Mouse (Mus musculus): ENCODE data around the gene Dll3. TPM values are rescaled to one million over a fixed set of nuclear protein-coding genes. Genes with fewer than 3 reads are reported as not detected.
"Not testable (repeated sequence)": the region's sequence is repeated elsewhere in the genome, so short reads cannot be mapped to it uniquely, and the experiment has no call there.

Gene Dll3
- polyA plus RNA-seq, 1 experiment from 2014 or later = 39.0 TPM

GRCm38 (mm10) chr7:28265391-28265790 is 36.6 kb downstream of the Dll3 start:
- peaks cover 8% of the 10 kb centered on the region for H3K9me3 ChIP-seq (replicated peaks)
- H3K36me3 ChIP-seq = peaks cover 13% of the 10 kb centered on the region
- 92% methylated on average over 13 of the region's 13 CpGs for WGBS
- H3K4me3 ChIP-seq = no peak overlapping the region
- peaks cover 15% of the 10 kb centered on the region for H3K4me1 ChIP-seq
- no peak for DNase-seq (ENCODE audit: low spot score)
- no peak overlapping the region for H3K27ac ChIP-seq (replicated peaks)
- no peaks in the 10 kb centered on the region for H3K27me3 ChIP-seq (ENCODE audit: low read depth, poor library complexity, severe bottlenecking)

- H3K36me3 ChIP-seq = no peaks in the 10 kb centered on the region
- H3K4me1 ChIP-seq = peaks cover 8% of the 10 kb centered on the region
- peak; percentile 70 for DNase-seq (ENCODE audit: low spot score)
- H3K27ac ChIP-seq (replicated peaks) = no peak overlapping the region
- 9% methylated on average over 15 of the region's 15 CpGs for WGBS
- H3K4me3 ChIP-seq = no peak overlapping the region
- no peaks in the 10 kb centered on the region for H3K27me3 ChIP-seq (ENCODE audit: low read depth, poor library complexity, severe bottlenecking)
- no peaks in the 10 kb centered on the region for H3K9me3 ChIP-seq (replicated peaks)
These were observed 38.3 kb downstream of the Dll3 start for GRCm38 (mm10) chr7:28263786-28264185.

- H3K27me3 ChIP-seq (ENCODE audit: low read depth, poor library complexity, severe bottlenecking) = no peaks in the 10 kb centered on the region
- H3K4me1 ChIP-seq = no peaks in the 10 kb centered on the region
- H3K36me3 ChIP-seq = no peaks in the 10 kb centered on the region
- WGBS = 53% methylated on average over 5 of the region's 5 CpGs
- H3K27ac ChIP-seq (replicated peaks) = no peak overlapping the region
- no peak overlapping the region for H3K4me3 ChIP-seq
- no peak for DNase-seq (ENCODE audit: low spot score)
- H3K9me3 ChIP-seq (replicated peaks) = no peaks in the 10 kb centered on the region
These were observed 39.2 kb downstream of the Dll3 start for GRCm38 (mm10) chr7:28262861-28263260.

- WGBS = 89% methylated on average over 6 of the region's 6 CpGs
- Histone ChIP-seq H3K4me3 (no peak overlapping the region), H3K27ac (replicated peaks) (no peak overlapping the region), H3K27me3 (ENCODE audit: low read depth, poor library complexity, severe bottlenecking) (no peaks in the 10 kb centered on the region), H3K4me1 (no peaks in the 10 kb centered on the region), H3K9me3 (replicated peaks) (peaks cover 9% of the 10 kb centered on the region), H3K36me3 (no peaks in the 10 kb centered on the region)
- no peak for DNase-seq (ENCODE audit: low spot score)
These were observed 46.6 kb downstream of the Dll3 start for GRCm38 (mm10) chr7:28255476-28255875.

- WGBS = 93% methylated on average over 6 of the region's 6 CpGs
These were observed 47.4 kb downstream of the Dll3 start for GRCm38 (mm10) chr7:28254591-28254990.

GRCm38 (mm10) chr7:28251976-28252375 is 50.1 kb downstream of the Dll3 start:
- Histone ChIP-seq H3K4me3 (no peak overlapping the region), H3K27ac (replicated peaks) (no peak overlapping the region), H3K27me3 (ENCODE audit: low read depth, poor library complexity, severe bottlenecking) (no peaks in the 10 kb centered on the region), H3K9me3 (replicated peaks) (peaks cover 19% of the 10 kb centered on the region), H3K4me1 (no peaks in the 10 kb centered on the region), H3K36me3 (no peaks in the 10 kb centered on the region)
- DNase-seq (ENCODE audit: low spot score) = no peak
- WGBS = 91% methylated on average over 17 of the region's 17 CpGs

More at GRCm38 (mm10) chr7:28254591-28254990, 47.4 kb downstream of the Dll3 start:
- DNase-seq (ENCODE audit: low spot score) = no peak
- Histone ChIP-seq H3K27ac (replicated peaks) (no peak overlapping the region), H3K9me3 (replicated peaks) (peaks cover 9% of the 10 kb centered on the region), H3K27me3 (ENCODE audit: low read depth, poor library complexity, severe bottlenecking) (no peaks in the 10 kb centered on the region), H3K36me3 (no peaks in the 10 kb centered on the region), H3K4me1 (no peaks in the 10 kb centered on the region), H3K4me3 (no peak overlapping the region)

GRCm38 (mm10) chr7:28248957-28249356 is 53.1 kb downstream of the Dll3 start:
- DNase-seq (ENCODE audit: low spot score) = no peak
- WGBS = 93% methylated on average over 3 of the region's 3 CpGs

GRCm38 (mm10) chr7:28243943-28244342 is 58.1 kb downstream of the Dll3 start:
- H3K4me3 ChIP-seq; H3K36me3 ChIP-seq; H3K4me1 ChIP-seq; H3K27me3 ChIP-seq (ENCODE audit: low read depth, poor library complexity, severe bottlenecking); DNase-seq (ENCODE audit: low spot score); H3K27ac ChIP-seq (replicated peaks): not testable (repeated sequence)
- WGBS = 69% methylated on average over 2 of the region's 2 CpGs
- peaks cover 20% of the 10 kb centered on the region for H3K9me3 ChIP-seq (replicated peaks)

More at GRCm38 (mm10) chr7:28248957-28249356, 53.1 kb downstream of the Dll3 start:
- no peak overlapping the region for H3K27ac ChIP-seq (replicated peaks)
- no peaks in the 10 kb centered on the region for H3K4me1 ChIP-seq
- peaks cover 20% of the 10 kb centered on the region for H3K9me3 ChIP-seq (replicated peaks)
- no peaks in the 10 kb centered on the region for H3K27me3 ChIP-seq (ENCODE audit: low read depth, poor library complexity, severe bottlenecking)
- no peak overlapping the region for H3K4me3 ChIP-seq
- H3K36me3 ChIP-seq = no peaks in the 10 kb centered on the region

Other genes starting within 250 kb of the Dll3 start
- gene Fcgbp, start 231.0 kb downstream of the Dll3 start, polyA plus RNA-seq (2016; fragmentation: Nextera tagmentation; extraction: Ambion mirVana) = 0.15 and 0.20 TPM in 2 replicates
- 0.05 and 0.17 TPM in 2 replicates for gene 9530053A07Rik, start 172.8 kb downstream of the Dll3 start, polyA plus RNA-seq (2016; fragmentation: Nextera tagmentation; extraction: Ambion mirVana)
- gene Fbl, start 132.5 kb downstream of the Dll3 start, polyA plus RNA-seq (2016; fragmentation: Nextera tagmentation; extraction: Ambion mirVana) = 136 and 158 TPM in 2 replicates
- 13.5 and 16.9 TPM in 2 replicates for gene Dyrk1b, start 122.8 kb downstream of the Dll3 start, polyA plus RNA-seq (2016; fragmentation: Nextera tagmentation; extraction: Ambion mirVana)
- gene Eid2, start 34.4 kb downstream of the Dll3 start, polyA plus RNA-seq (2016; fragmentation: Nextera tagmentation; extraction: Ambion mirVana) = 1.9 and 2.0 TPM in 2 replicates
- gene Eid2b, start 24.5 kb downstream of the Dll3 start, polyA plus RNA-seq (2016; fragmentation: Nextera tagmentation; extraction: Ambion mirVana) = 11.9 and 15.3 TPM in 2 replicates
- 0.46 and 1.4 TPM in 2 replicates for gene Selenov, start 11.1 kb downstream of the Dll3 start, polyA plus RNA-seq (2016; fragmentation: Nextera tagmentation; extraction: Ambion mirVana)
- gene Timm50, start 9.8 kb upstream of the Dll3 start, polyA plus RNA-seq (2016; fragmentation: Nextera tagmentation; extraction: Ambion mirVana) = 249 and 261 TPM in 2 replicates
- 113 and 122 TPM in 2 replicates for gene Supt5, start 36.5 kb upstream of the Dll3 start, polyA plus RNA-seq (2016; fragmentation: Nextera tagmentation; extraction: Ambion mirVana)
- 726 and 912 TPM in 2 replicates for gene Rps16, start 48.4 kb upstream of the Dll3 start, polyA plus RNA-seq (2016; fragmentation: Nextera tagmentation; extraction: Ambion mirVana)
- 69.7 and 82.9 TPM in 2 replicates for gene Plekhg2, start 70.4 kb upstream of the Dll3 start, polyA plus RNA-seq (2016; fragmentation: Nextera tagmentation; extraction: Ambion mirVana)
- 4.6 and 5.1 TPM in 2 replicates for gene Zfp36, start 78.0 kb upstream of the Dll3 start, polyA plus RNA-seq (2016; fragmentation: Nextera tagmentation; extraction: Ambion mirVana)
- gene Med29, start 90.5 kb upstream of the Dll3 start, polyA plus RNA-seq (2016; fragmentation: Nextera tagmentation; extraction: Ambion mirVana) = 58.9 and 61.0 TPM in 2 replicates
- 89.8 and 90.8 TPM in 2 replicates for gene Paf1, start 90.7 kb upstream of the Dll3 start, polyA plus RNA-seq (2016; fragmentation: Nextera tagmentation; extraction: Ambion mirVana)
- 6.3 and 8.1 TPM in 2 replicates for gene Gmfg, start 135.2 kb upstream of the Dll3 start, polyA plus RNA-seq (2016; fragmentation: Nextera tagmentation; extraction: Ambion mirVana)
- 3.6 and 3.7 TPM in 2 replicates for gene Lrfn1, start 149.7 kb upstream of the Dll3 start, polyA plus RNA-seq (2016; fragmentation: Nextera tagmentation; extraction: Ambion mirVana)
- gene Ifnl2, start 208.2 kb upstream of the Dll3 start, polyA plus RNA-seq (2016; fragmentation: Nextera tagmentation; extraction: Ambion mirVana) = not detected in 2 replicates
- not detected in 2 replicates for gene Ifnl3, start 220.6 kb upstream of the Dll3 start, polyA plus RNA-seq (2016; fragmentation: Nextera tagmentation; extraction: Ambion mirVana)
- gene Sycn, start 238.6 kb upstream of the Dll3 start, polyA plus RNA-seq (2016; fragmentation: Nextera tagmentation; extraction: Ambion mirVana) = not detected in 2 replicates
- 0.14 and 0.20 TPM in 2 replicates for gene Nccrp1, start 245.0 kb upstream of the Dll3 start, polyA plus RNA-seq (2016; fragmentation: Nextera tagmentation; extraction: Ambion mirVana)

All from midbrain, embryonic 10.5 days (tissue).